9 mouse cellular contexts compared by ENCODE assay signal in the genomic region with DNA sequence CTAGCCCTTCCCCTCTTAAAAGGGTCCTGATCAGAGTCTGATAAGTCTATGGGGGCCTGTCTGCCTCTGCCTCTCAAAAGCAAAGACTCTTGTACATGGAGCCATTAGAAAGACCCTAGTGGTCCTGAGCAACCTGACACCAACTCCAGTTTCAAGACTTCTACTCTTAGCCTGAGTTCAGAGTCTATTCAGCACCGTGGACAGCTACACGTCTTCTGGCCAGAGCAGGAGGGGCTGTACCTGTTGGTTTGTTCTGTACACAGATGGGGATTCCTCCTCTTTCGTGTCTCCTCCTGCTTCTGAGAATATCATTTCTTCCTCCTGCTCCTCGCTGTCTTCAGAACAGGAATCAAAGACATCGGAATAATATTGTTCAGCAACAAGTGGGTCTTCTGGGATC.
A peak's percentile ranks its signal among the peaks of the same experiment; 100 is the strongest.
DNase-seq lines count a peak whose midpoint lies in the region.
"Had no signal": no experiment of that assay in that cellular context is flagged by ENCODE, and none has a peak within 500 bp of the region (broad histone marks: within the 10 kb centered on the region; RNA-seq: fewer than 3 reads in every experiment).

No protein-coding gene starts in this region.

- DNase-seq in adrenal gland, postnatal 36 days: peak; percentile 7 to 12
- DNase-seq in adrenal gland, adult 2 months: no peak
- peak; percentile 24 for DNase-seq in lung, postnatal 10 days
- no peak for DNase-seq in lung, adult 18-20 months
- peak; percentile 67 for DNase-seq in R1 (ENCODE audit: low read depth, low spot score)
- peak; percentile 7 for DNase-seq in kidney, postnatal 14 days
- DNase-seq in c-Kit-positive CD71-positive TER-119-positive erythroid progenitor cells, embryonic 14.5 days (ENCODE audit: low spot score): no peak
- no peak for DNase-seq in urinary bladder, postnatal 25 days (ENCODE audit: low spot score)
- DNase-seq: liver, embryonic 13.5 days had no signal

Comparison
In these comparisons a context has a peak if more than half of its experiments do, and no peak if none do; other contexts are left out.
1. DNase-seq: peak in adrenal gland, postnatal 36 days (2 of 2), lung, postnatal 10 days (single experiment), R1 (single experiment) and kidney, postnatal 14 days (single experiment); none in adrenal gland, adult 2 months (single experiment), lung, adult 18-20 months (0 of 2), c-Kit-positive CD71-positive TER-119-positive erythroid progenitor cells, embryonic 14.5 days (single experiment) and urinary bladder, postnatal 25 days (single experiment).